Mouse (Mus musculus): Measurements from ENCODE around the gene Polr2c.

Gene Polr2c

GRCm38 (mm10) chr8:94922176-94922575, 64.9 kb downstream of the Polr2c start:
- in situ Hi-C loops (cut with MboI; ENCODE audit: low sequenced_read_pairs), result no loop called here

- in situ Hi-C loops (cut with MboI; ENCODE audit: low sequenced_read_pairs), result no loop called here
These were observed 65.4 kb downstream of the Polr2c start for GRCm38 (mm10) chr8:94922602-94923001.

Measured in CH12F3 (cell line).